Mouse (Mus musculus): ENCODE measurements around the gene Foxs1. TPM values are rescaled to one million over a fixed set of nuclear protein-coding genes. Genes with fewer than 3 reads are reported as not detected.

The Foxs1 gene
- polyA plus RNA-seq, 1 experiment from 2014 or later = 5.6 TPM

Other genes with a start within 250 kb of the Foxs1 start
- gene Mcts2, start 246.2 kb downstream of the Foxs1 start, polyA plus RNA-seq (2014; fragmentation: Nextera tagmentation; extraction: Ambion mirVana) = 20.8 and 25.6 TPM in 2 replicates
- 56.8 and 61.1 TPM in 2 replicates for gene Id1, start 197.0 kb downstream of the Foxs1 start, polyA plus RNA-seq (2014; fragmentation: Nextera tagmentation; extraction: Ambion mirVana)
- gene Cox4i2, start 179.0 kb downstream of the Foxs1 start, polyA plus RNA-seq (2014; fragmentation: Nextera tagmentation; extraction: Ambion mirVana) = 18.5 and 18.6 TPM in 2 replicates
- gene Bcl2l1, start 101.5 kb downstream of the Foxs1 start, polyA plus RNA-seq (2014; fragmentation: Nextera tagmentation; extraction: Ambion mirVana) = 59.0 and 68.1 TPM in 2 replicates
- 56.2 and 60.8 TPM in 2 replicates for gene Tpx2, start 85.2 kb downstream of the Foxs1 start, polyA plus RNA-seq (2014; fragmentation: Nextera tagmentation; extraction: Ambion mirVana)
- not detected in 2 replicates for gene Mylk2, start 21.9 kb downstream of the Foxs1 start, polyA plus RNA-seq (2014; fragmentation: Nextera tagmentation; extraction: Ambion mirVana)
- gene Dusp15, start 18.5 kb upstream of the Foxs1 start, polyA plus RNA-seq (2014; fragmentation: Nextera tagmentation; extraction: Ambion mirVana) = not detected in 2 replicates
- 0.30 TPM in 1 of 2 replicates, not detected in the other for gene Ttll9, start 29.3 kb upstream of the Foxs1 start, polyA plus RNA-seq (2014; fragmentation: Nextera tagmentation; extraction: Ambion mirVana)
- gene Pdrg1, start 82.2 kb upstream of the Foxs1 start, polyA plus RNA-seq (2014; fragmentation: Nextera tagmentation; extraction: Ambion mirVana) = 78.2 and 85.4 TPM in 2 replicates
- not detected in 2 replicates for gene Xkr7, start 98.6 kb upstream of the Foxs1 start, polyA plus RNA-seq (2014; fragmentation: Nextera tagmentation; extraction: Ambion mirVana)
- gene Ccm2l, start 132.7 kb upstream of the Foxs1 start, polyA plus RNA-seq (2014; fragmentation: Nextera tagmentation; extraction: Ambion mirVana) = 6.5 and 7.9 TPM in 2 replicates
- gene Hck, start 175.3 kb upstream of the Foxs1 start, polyA plus RNA-seq (2014; fragmentation: Nextera tagmentation; extraction: Ambion mirVana) = 1.9 and 2.5 TPM in 2 replicates
- gene Tm9sf4, start 228.1 kb upstream of the Foxs1 start, polyA plus RNA-seq (2014; fragmentation: Nextera tagmentation; extraction: Ambion mirVana) = 59.6 and 67.9 TPM in 2 replicates

All from heart, embryonic 14.5 days (tissue).